Mouse (Mus musculus): ENCODE measurements around the gene Zranb3. TPM values are rescaled to one million over a fixed set of nuclear protein-coding genes. Genes with fewer than 3 reads are reported as not detected.

Gene Zranb3
- polyA plus RNA-seq, 1 experiment from 2014 or later, result 16.6 TPM

DNA sequence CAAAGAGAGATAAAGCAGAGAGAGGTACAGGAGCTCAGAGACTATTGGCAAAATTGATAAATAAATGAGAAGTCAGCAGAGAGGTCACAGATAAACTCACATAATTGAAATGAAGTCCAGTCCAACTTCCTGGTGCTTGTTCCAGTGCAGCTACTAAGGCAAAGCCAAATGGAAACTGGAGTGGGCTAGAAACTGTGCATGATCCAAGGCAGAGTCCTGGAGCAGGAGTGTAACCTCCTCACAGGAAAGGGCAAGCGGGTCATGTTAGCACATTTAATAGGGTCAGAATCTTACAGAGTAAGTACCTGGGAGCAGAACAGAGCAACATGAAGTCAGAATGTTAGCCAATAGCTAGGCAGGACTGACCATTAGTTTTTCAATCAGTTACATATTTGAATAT is 24.2 kb downstream of the Zranb3 start:
- Histone ChIP-seq H3K4me1 (no peaks in the 10 kb centered on the region), H3K9me3 (replicated peaks) (no peaks in the 10 kb centered on the region), H3K27ac (no peak overlapping the region), H3K27me3 (ENCODE audit: low read depth, poor library complexity, severe bottlenecking) (no peaks in the 10 kb centered on the region), H3K36me3 (peaks cover 26% of the 10 kb centered on the region), H3K4me3 (no peak overlapping the region)
- DNase-seq (ENCODE audit: low spot score), result no peak
- 93% methylated on average over 1 of the region's 1 CpGs for WGBS

- Histone ChIP-seq H3K4me1 (no peaks in the 10 kb centered on the region), H3K27me3 (ENCODE audit: low read depth, poor library complexity, severe bottlenecking) (no peaks in the 10 kb centered on the region), H3K4me3 (no peak overlapping the region), H3K9me3 (replicated peaks) (no peaks in the 10 kb centered on the region), H3K27ac (no peak overlapping the region), H3K36me3 (peaks cover 25% of the 10 kb centered on the region)
- DNase-seq (ENCODE audit: low spot score), result no peak
- WGBS, result 93% methylated on average over 2 of the region's 2 CpGs
These were observed 25.1 kb downstream of the Zranb3 start for GRCm38 (mm10) chr1:128077788-128078187.

DNA sequence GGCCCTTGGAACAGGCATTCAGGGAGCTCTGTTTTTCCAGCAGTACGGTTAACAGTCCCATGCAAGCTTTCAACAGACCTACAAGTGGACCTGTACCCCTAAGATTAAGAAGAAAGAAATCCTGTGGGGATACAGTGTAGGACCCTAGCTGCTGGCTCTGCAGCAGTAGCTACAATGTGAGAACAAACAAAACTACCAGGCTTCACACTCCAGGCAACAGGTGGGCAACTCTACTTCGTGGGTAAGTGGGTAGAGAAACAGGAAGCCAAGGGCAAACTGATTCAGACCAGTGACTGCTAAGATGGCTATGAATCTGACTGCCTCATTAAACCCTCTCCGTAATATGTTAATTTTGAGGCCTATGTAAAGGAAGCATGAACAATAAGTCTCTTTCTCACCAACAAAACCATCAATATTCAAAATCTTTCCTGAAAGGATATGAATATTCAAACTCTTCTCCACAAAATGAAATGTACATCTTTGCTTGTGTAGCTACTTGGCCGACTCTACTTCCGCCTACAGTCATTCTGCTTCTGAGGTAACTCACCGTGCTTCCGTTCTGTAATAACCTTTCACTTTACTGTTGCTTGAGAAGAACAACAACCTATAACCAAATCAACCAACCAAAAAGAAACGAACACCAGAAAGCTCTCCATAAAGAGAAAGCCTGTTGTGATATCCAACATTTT is 25.9 kb downstream of the Zranb3 start:
- no peaks in the 10 kb centered on the region for H3K9me3 ChIP-seq (replicated peaks)
- DNase-seq (ENCODE audit: low spot score), result no peak
- H3K4me1 ChIP-seq, result no peaks in the 10 kb centered on the region
- H3K4me3 ChIP-seq, result no peak overlapping the region
- H3K36me3 ChIP-seq, result peaks cover 24% of the 10 kb centered on the region
- no peak overlapping the region for H3K27ac ChIP-seq
- WGBS, result 94% methylated on average over 8 of the region's 8 CpGs
- H3K27me3 ChIP-seq (ENCODE audit: low read depth, poor library complexity, severe bottlenecking), result no peaks in the 10 kb centered on the region

DNA sequence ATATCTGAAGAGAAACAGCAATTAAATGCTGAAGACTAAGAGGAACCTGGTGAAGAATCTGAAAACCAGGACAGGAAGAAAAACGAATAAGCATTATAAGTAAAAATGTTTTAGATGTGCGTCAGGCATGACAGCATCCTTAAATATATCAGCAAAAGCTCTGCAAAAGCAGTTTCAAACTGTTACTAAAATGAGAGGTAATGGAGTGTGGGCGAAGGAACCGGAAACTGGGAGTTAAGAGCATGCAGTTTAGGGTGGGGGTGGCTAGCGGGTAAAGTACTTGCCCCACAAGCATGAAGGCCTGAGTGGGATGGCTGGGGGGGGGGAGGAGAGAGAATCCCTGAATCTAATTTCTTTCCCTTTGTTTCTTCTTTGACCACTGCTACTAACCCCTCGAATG is 29.8 kb downstream of the Zranb3 start:
- 90% methylated on average over 6 of the region's 6 CpGs for WGBS
- no peak for DNase-seq (ENCODE audit: low spot score)

GRCm38 (mm10) chr1:128070003-128070402 is 32.8 kb downstream of the Zranb3 start:
- H3K36me3 ChIP-seq, result peaks cover 22% of the 10 kb centered on the region
- H3K27ac ChIP-seq, result no peak overlapping the region
- no peaks in the 10 kb centered on the region for H3K27me3 ChIP-seq (ENCODE audit: low read depth, poor library complexity, severe bottlenecking)
- DNase-seq (ENCODE audit: low spot score), result no peak
- H3K4me1 ChIP-seq, result no peaks in the 10 kb centered on the region
- whole genome bisulfite sequencing, result 95% methylated on average over 3 of the region's 3 CpGs
- H3K4me3 ChIP-seq, result no peak overlapping the region
- no peaks in the 10 kb centered on the region for H3K9me3 ChIP-seq (replicated peaks)

More for the DNA sequence above, 29.8 kb downstream of the Zranb3 start:
- no peaks in the 10 kb centered on the region for H3K4me1 ChIP-seq
- no peaks in the 10 kb centered on the region for H3K9me3 ChIP-seq (replicated peaks)
- peaks cover 13% of the 10 kb centered on the region for H3K36me3 ChIP-seq
- no peak overlapping the region for H3K27ac ChIP-seq
- no peak overlapping the region for H3K4me3 ChIP-seq
- H3K27me3 ChIP-seq (ENCODE audit: low read depth, poor library complexity, severe bottlenecking), result no peaks in the 10 kb centered on the region

DNA sequence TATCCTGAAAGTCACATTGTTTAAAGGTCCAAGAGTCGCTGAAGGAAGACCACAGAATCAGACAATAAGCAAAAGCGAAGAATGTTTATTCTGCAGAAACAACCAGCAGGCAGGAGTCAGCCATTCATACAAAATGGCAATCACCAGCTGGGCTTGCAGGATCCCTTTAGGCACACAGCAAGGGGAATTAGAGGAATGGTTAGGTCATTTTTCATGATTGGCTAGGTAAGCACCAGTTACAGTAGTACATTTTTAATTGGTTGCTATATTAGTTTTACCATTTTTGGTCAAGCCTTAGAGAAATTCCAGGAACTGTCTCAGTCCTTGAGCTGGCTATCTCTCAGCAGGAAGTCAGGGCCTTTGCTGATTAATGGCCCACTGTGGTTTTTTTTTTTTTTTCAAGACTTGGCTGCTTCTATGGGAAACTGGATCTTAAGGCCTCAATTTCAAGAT is 33.9 kb downstream of the Zranb3 start:
- H3K27me3 ChIP-seq (ENCODE audit: low read depth, poor library complexity, severe bottlenecking), result no peaks in the 10 kb centered on the region
- H3K36me3 ChIP-seq, result peaks cover 17% of the 10 kb centered on the region
- no peaks in the 10 kb centered on the region for H3K4me1 ChIP-seq
- no peak overlapping the region for H3K4me3 ChIP-seq
- no peak for DNase-seq (ENCODE audit: low spot score)
- 94% methylated on average over 2 of the region's 2 CpGs for WGBS
- H3K9me3 ChIP-seq (replicated peaks), result no peaks in the 10 kb centered on the region
- H3K27ac ChIP-seq, result no peak overlapping the region

GRCm38 (mm10) chr1:128064716-128065115 is 38.1 kb downstream of the Zranb3 start:
- Histone ChIP-seq H3K27ac (no peak overlapping the region), H3K4me1 (no peaks in the 10 kb centered on the region), H3K4me3 (no peak overlapping the region), H3K9me3 (replicated peaks) (no peaks in the 10 kb centered on the region), H3K27me3 (ENCODE audit: low read depth, poor library complexity, severe bottlenecking) (no peaks in the 10 kb centered on the region), H3K36me3 (peaks cover 9% of the 10 kb centered on the region)
- 89% methylated on average over 6 of the region's 6 CpGs for WGBS
- DNase-seq (ENCODE audit: low spot score), result no peak

DNA sequence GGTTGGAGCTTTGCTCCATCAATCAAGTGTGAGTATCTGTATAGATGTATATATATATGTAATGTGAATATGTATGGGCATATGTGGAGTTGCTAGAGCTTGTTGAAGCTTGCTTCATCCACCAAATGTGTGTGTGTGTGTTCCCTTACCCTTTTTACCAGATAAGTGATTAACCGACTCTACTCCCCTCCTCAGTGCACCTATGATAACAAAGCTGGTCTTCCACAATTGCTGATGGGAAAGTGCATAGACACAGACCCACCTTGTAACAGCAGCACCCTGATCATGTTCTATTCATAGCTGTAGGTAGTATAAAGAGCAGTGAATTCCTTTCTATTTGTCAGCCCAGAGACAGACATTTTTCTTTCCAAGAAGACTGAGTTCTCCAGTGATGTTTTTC is 40.7 kb downstream of the Zranb3 start:
- Histone ChIP-seq H3K4me3 (no peak overlapping the region), H3K27me3 (ENCODE audit: low read depth, poor library complexity, severe bottlenecking) (no peaks in the 10 kb centered on the region), H3K27ac (no peak overlapping the region), H3K9me3 (replicated peaks) (no peaks in the 10 kb centered on the region), H3K4me1 (no peaks in the 10 kb centered on the region), H3K36me3 (peaks cover 11% of the 10 kb centered on the region)
- DNase-seq (ENCODE audit: low spot score), result no peak
- WGBS, result 100% methylated on average over 1 of the region's 1 CpGs

DNA sequence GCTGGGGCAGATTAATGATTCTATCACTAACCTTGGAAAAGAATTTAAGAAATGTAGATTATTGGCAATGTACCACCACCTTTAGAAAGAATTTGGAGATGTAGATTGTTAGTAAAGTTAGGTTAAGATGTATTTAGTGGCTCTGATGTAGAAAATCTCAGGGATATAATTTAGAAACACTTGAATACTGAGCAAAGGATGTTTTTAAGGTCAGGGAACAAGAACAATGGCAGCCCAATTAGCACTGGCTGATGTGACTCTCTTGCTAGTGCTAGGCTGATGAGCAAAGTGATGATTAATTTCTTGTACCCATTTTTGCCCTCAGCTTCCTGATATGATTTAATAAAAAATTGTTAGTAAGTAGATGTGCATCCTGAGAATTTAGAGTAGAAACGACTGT is 41.4 kb downstream of the Zranb3 start:
- H3K4me3 ChIP-seq, result no peak overlapping the region
- no peaks in the 10 kb centered on the region for H3K4me1 ChIP-seq
- WGBS, result 86% methylated on average over 1 of the region's 1 CpGs
- H3K9me3 ChIP-seq (replicated peaks), result no peaks in the 10 kb centered on the region
- H3K36me3 ChIP-seq, result peaks cover 4% of the 10 kb centered on the region; the same call in 1 of the 2 replicates
- no peaks in the 10 kb centered on the region for H3K27me3 ChIP-seq (ENCODE audit: low read depth, poor library complexity, severe bottlenecking)
- DNase-seq (ENCODE audit: low spot score), result no peak
- no peak overlapping the region for H3K27ac ChIP-seq

GRCm38 (mm10) chr1:128060655-128061344 is 42.0 kb downstream of the Zranb3 start:
- Histone ChIP-seq H3K4me1 (no peaks in the 10 kb centered on the region), H3K27ac (no peak overlapping the region), H3K4me3 (no peak overlapping the region), H3K36me3 (0 out of 2 replicates have a peak, but pooled peaks cover 5% of the 10 kb centered on the region), H3K9me3 (replicated peaks) (no peaks in the 10 kb centered on the region), H3K27me3 (ENCODE audit: low read depth, poor library complexity, severe bottlenecking) (no peaks in the 10 kb centered on the region)
- 82% methylated on average over 8 of the region's 8 CpGs for WGBS
- no peak for DNase-seq (ENCODE audit: low spot score)

- no peak overlapping the region for H3K27ac ChIP-seq
- WGBS, result 95% methylated on average over 5 of the region's 5 CpGs
- no peaks in the 10 kb centered on the region for H3K27me3 ChIP-seq (ENCODE audit: low read depth, poor library complexity, severe bottlenecking)
- no peaks in the 10 kb centered on the region for H3K9me3 ChIP-seq (replicated peaks)
- H3K4me1 ChIP-seq, result no peaks in the 10 kb centered on the region
- 0 out of 2 replicates have a peak, but pooled peaks cover 9% of the 10 kb centered on the region for H3K36me3 ChIP-seq
- H3K4me3 ChIP-seq, result no peak overlapping the region
- no peak for DNase-seq (ENCODE audit: low spot score)
These were observed 44.2 kb downstream of the Zranb3 start for GRCm38 (mm10) chr1:128058625-128059024.

DNA sequence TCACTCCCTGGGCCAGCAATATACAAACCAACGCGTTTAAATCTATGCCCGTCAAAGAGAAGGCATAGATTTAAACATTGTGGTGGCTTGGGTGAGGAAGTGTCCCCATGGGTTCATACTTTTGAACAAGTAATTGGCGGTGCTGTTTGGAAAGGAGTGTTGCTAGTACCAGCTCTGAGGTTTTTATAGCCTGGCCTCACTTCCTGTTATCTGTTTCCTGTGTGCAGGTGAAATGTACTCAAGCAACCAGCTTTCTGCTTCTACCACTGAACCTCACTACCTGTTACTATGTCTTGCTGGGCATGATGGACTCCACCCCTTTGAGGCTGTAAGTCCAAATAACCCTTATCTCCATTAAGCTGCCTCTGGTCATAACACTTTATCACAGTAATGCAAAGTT is 45.6 kb downstream of the Zranb3 start:
- Histone ChIP-seq H3K27me3 (ENCODE audit: low read depth, poor library complexity, severe bottlenecking) (no peaks in the 10 kb centered on the region), H3K9me3 (replicated peaks) (no peaks in the 10 kb centered on the region), H3K36me3 (peaks cover 12% of the 10 kb centered on the region; the same call in 1 of the 2 replicates), H3K4me3 (no peak overlapping the region), H3K27ac (no peak overlapping the region), H3K4me1 (no peaks in the 10 kb centered on the region)
- DNase-seq (ENCODE audit: low spot score), result no peak
- WGBS, result 93% methylated on average over 4 of the region's 4 CpGs

DNA sequence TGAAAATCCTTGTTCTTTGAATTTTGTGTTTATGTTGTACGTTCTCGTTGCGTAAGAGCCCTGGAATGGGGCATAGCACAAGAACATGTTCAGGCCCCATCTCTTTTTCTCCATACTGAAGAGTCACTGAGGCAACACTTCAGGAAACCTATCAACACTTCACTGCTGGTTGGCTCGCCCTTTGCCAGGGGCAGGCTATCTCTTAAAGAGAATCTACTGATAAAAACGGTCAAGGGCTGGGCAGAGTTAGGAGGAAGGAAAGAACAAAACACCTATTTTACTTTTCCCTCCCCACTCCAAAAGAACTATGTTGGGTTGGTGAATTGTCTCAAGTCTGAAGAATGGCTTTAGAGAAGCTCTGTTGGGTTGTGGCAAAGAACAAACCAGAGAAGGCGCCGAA is 55.9 kb downstream of the Zranb3 start:
- whole genome bisulfite sequencing, result 95% methylated on average over 7 of the region's 7 CpGs
- Histone ChIP-seq H3K9me3 (replicated peaks) (no peaks in the 10 kb centered on the region), H3K27ac (no peak overlapping the region), H3K4me3 (no peak overlapping the region), H3K4me1 (no peaks in the 10 kb centered on the region), H3K36me3 (peaks cover 7% of the 10 kb centered on the region), H3K27me3 (ENCODE audit: low read depth, poor library complexity, severe bottlenecking) (no peaks in the 10 kb centered on the region)
- DNase-seq (ENCODE audit: low spot score), result no peak
